Mouse (Mus musculus) adrenal gland, adult (tissue): ENCODE measurements around the gene Zfp865.
A peak's percentile ranks its signal among the peaks of the same experiment; 100 is the strongest.
"Not testable (repeated sequence)": the region's sequence is repeated elsewhere in the genome, so short reads cannot be mapped to it uniquely, and the experiment has no call there.

Source experiments
- DNase-seq, 2 experiments: peaks; one replicate each; pipeline ENCODE4 v3.0.0; 2022 to 2023; ENCODE audit warnings: low spot score in 1 of 2; ENCODE audit not compliant: inconsistent age in 2 of 2

Zfp865 gene

GRCm38 (mm10) chr7:5047313-5047712 lies 27.1 kb downstream of the Zfp865 start:
- peak in 1 of 2 experiments; percentile 81 for DNase-seq

DNA sequence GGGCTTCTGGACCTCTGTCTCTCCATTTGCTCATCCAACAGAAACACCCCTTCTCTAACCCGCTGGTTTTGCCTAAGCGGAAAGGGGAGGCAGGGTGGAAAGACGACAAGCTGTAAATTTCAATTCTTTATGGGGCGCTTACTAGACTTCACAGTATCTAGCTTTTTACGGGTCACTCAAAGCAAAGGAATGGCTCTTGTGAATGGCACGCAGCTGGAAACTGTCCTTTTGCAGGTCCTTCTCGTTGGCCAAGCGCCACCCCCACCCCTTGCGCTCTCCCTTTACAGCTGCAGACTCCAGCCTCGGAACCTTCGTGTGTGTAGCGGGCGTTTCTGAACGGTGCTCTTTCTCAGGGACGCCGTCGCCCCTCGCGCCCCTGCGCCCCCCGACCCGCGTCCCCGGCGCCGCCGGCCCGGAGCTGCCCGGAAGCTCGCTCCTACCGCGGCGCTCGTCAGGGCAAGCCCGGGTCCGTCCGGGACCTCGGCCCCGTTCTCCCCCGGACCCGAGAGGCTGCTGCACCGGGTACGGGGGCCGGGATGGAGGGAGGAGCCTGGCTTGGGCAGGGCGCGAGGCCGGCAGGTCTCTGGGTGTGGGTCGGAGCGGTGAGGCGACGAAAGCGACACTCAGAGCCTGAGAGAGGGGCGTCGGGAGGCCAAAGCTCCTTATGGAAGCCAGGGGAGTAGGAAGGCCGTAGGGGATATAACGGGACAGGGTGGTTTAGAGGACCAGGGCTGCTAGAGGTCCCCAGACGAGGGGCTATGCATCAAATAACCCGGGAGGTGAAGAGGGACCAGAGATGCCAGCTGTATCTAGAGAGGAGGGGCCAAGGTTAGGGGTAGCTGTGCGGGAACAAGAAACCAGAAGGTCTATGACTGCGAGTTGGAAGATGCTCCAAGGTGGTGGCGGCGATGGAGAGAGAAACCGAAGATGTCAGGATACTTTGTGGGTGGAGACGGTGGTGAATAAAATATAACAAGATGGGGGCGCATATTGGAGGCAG lies 31.3 kb downstream of the Zfp865 start, which contains the start of gene Zfp580:
Gene Zfp580, plus strand, starts transcription at position 346 of the 1,000 bp plus-strand sequence.
- peak; percentile 83 to 95 for DNase-seq

DNA sequence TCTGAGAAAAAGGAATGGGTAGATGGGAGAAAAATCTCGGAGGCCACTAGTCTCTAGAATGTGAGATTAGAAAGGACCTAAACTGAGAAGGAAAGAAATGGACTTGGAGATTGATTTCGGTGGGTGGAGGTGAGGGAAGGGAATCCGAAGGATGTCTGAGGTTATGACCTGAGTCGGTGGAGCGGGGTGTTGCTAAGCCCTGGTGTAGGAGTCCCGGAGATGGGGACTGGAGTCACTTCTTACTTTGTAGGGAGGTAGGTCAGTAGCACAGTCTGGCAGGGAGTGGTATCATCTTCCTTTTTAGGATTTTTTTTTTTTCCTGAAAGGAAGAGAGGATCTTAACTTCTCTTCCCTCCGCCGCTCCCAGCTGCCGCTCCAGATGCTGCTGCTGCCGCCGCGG lies 32.3 kb downstream of the Zfp865 start:
- no peak for DNase-seq

DNA sequence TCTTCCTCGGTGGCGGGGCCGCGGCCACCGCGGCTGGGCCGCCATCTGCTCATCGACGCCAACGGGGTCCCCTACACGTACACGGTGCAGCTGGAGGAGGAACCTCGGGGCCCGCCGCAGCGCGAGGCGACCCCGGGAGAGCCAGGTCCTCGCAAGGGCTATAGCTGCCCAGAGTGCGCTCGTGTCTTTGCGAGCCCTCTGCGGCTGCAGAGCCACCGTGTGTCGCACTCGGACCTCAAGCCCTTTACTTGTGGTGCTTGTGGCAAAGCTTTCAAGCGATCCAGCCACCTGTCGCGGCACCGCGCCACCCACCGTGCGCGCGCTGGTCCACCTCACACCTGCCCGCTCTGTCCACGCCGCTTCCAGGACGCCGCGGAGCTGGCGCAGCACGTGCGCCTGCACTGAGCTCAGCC lies 32.8 kb downstream of the Zfp865 start:
- DNase-seq: peak in 1 of 2 experiments; percentile 24

- no peak for DNase-seq
These were observed 33.4 kb downstream of the Zfp865 start for GRCm38 (mm10) chr7:5053456-5054179.

DNA sequence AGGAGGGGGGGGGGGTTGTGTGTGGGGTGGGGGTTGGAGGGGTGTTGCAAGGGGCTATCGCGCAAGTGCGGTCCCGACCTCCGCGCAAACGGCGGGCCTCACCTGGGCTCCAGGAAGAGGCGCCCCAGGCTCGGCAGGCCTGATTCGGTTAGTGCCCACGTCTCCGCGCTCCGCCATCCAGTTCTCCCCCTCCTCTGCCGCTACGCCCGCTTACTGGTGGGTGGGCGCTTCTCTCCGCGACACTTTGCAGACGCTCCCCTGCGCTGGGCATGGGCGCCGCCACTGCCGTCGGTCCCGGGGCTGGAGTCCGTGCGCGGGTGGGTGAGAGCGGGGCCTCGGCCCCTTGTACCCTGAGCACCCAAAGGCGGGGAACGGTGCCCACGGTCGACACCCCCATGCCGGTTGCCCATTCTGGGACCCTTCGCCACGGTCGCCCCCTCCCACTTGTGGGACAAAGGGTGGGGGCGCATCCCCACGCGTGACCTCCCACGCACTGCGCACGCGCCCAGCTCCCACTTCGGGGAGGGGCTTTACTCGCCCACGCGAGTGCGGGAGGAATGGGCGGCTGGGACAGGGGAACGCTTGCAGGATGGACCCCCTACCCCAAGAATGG lies 36.6 kb downstream of the Zfp865 start:
- no peak for DNase-seq

- no peak for DNase-seq
These were observed 37.2 kb downstream of the Zfp865 start for GRCm38 (mm10) chr7:5057381-5057780.

DNA sequence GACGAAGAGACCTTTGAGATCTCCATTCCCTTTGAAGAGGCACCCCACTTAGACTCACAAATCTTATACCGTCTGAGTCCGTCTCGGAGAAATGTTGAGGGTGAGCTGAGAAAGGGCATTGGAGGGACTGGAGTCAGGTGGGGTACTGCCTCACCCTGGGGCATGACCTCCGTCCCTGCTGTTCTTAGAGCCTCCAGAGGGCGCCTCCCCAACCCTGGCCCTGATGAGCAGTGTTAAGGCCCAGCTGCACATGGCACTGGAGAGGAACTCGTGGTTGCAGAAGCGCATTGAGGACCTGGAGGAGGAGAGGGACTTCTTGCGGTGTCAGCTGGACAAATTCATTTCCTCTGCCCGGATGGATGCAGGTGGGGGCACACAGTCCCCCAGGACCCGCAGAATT lies 37.6 kb downstream of the Zfp865 start:
- DNase-seq: no peak

- no peak for DNase-seq
These were observed 38.5 kb downstream of the Zfp865 start for GRCm38 (mm10) chr7:5058631-5059030.

- peak in 1 of 2 experiments; percentile 55 for DNase-seq
These were observed 39.2 kb downstream of the Zfp865 start for GRCm38 (mm10) chr7:5059421-5059820.

DNA sequence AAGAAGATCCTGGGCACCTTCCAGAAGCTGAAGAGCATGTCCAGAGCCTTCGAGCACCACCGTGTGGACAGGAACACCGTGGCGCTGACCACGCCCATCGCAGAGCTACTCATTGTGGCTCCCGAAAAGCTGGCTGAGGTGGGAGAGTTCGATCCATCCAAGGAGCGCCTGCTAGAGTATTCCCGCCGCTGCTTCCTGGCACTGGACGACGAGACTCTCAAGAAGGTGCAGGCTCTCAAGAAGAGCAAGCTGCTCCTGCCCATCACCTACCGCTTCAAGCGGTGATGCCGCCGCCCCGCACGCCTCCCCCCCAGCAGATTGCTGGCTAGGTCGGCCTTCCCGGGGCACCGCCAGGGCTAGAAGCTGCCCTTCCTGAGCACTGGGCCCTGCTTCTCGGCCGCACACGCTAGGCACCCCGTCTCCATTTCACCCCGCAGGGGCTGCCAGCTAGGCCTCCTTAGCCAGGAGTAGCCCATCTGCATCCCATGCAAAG lies 40.1 kb downstream of the Zfp865 start:
- DNase-seq: peak; percentile 88 to 93

DNA sequence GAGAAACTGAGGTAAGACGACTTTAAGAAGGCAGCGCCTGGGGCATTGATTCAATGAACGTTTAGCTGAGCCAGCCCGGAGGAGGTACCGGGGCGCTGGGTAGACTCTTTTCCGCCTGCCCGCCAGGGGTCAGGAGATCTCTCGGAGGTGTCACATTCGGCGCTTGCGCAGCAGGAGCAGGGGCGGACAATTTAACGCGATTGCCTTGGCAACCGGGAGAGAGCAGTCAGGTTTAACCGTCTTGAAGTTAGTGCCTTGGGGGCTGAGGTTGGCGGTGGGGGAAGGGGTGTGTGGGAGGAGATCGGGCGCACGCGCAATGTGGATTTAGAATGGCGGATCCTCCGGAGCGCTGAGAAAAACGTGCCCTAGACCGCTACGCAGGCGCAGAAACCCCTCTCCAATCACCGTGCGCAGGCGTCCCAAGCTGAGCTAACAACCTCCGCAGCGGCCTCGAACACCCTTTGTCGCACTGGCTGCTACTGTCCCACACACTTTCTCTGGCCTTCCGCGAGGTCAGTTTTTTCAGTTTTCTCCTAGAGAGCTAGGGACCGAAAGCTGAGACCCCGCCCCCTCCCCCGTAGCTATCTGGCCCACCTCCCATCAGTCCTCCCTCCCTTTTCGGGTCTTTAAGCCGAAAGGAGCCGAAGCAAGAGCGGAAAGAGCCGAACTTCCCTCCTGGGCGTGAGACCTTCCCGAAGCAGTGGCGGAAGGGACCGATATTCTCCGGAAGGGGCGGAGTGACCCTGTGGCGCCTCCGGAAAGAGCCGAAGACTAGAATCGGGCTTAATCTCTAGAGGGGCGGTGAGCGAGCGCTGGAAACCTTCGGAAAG lies 41.0 kb downstream of the Zfp865 start:
- DNase-seq: peak; percentile 98 to 99

DNA sequence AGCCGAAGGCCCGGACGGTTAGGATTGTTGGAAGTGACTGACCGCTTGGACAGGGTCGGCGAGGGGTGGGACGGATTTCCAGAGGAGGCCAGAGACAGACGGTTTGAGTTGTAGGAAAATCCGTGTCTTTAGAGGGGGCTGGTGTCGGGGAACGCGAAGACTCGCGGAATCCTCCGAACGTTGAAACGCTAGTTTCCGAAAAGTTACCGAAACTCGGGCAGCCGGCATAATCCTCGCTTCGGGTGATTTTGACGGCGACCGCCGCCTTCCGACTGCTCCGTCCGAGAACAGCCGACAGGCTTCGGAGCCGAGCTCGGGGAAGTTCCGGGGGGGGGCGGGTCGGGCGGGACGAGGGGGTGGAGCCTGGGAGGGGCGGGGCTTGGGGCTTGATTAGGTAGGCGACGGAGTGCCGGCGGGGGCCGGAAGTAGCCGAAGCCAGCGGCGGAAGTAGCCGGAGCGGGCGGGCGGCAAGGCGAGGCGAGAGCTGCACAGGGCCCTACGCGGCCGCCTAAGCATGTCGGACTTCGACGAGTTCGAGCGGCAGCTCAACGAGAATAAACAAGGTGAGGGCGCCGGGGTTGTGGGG lies 41.7 kb downstream of the Zfp865 start, which contains the start of gene U2af2:
Gene U2af2, plus strand, starts transcription at position 370 of the 586 bp plus-strand sequence.
- DNase-seq: peak; percentile 95 to 97

DNA sequence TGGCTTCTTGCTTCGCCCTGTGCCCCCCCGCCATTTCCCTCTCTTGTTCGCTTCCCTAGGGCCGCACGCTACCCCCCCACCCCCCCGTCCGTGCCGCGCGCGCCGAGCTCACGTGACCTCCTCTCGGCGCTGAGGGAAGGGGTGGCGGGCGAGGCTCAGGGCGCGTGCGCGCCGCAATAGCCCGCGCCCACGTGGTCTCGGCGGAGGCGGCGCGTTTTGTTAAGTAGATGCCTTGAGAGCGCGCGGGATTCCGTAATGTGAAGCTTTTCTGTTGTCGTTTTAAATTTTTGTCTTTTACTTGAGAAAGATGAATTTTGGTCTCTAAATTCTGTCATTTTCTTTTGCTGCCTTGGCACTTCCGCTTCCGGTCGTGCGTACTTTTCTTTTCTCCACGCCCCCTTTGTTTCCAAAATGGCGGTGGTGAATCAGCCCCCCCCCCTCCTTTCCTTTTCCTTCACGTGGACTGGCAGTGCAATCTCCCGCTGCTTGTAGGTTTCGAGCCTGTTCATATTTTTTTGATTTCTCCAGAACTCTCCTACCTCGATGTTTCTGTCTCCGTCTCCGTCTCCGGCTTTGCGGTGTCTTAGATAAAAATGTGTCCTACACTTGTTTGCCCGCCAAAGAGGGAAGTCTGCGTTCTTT lies 42.3 kb downstream of the Zfp865 start:
- DNase-seq: peak in 1 of 2 experiments; percentile 93

DNA sequence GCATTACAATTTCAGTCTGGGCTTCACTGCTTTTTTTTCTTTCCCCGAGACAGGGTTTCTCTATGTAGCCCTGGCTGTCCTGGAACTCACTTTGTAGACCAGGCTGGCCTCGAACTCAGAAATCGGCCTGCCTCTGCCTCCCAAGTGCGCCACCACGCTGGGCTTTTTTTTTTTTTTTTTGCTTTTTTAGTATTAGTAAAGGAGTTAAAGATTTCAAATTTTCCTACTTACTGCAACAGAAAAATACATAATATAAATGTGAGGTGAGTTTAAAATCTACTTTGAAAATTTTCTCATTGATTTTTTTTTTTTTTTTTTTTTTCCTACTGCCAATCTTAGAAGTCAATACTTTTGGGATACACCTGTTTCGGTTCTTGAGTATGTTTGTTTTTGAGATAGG lies 44.7 kb downstream of the Zfp865 start:
- no peak for DNase-seq

GRCm38 (mm10) chr7:5073586-5073985 lies 53.4 kb downstream of the Zfp865 start:
- no peak for DNase-seq

DNA sequence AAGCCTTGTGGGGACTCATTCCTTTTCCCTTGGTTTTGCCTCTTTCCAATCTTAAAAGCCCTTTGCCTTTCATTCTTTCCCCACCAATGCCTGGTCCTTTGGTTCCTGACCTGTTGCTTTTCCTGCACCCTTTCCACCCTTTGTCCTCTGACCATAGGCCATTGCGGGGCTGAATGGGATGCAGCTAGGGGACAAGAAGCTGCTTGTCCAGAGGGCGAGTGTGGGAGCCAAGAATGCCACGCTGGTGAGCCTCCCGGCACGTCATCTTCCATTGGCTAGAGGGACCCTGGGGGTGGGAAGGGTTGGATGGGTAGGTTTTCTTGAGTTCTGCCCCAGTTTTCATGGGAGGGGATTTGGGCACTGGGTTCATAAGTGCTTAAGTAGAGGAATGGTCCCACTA lies 54.8 kb downstream of the Zfp865 start:
- DNase-seq: no peak

DNA sequence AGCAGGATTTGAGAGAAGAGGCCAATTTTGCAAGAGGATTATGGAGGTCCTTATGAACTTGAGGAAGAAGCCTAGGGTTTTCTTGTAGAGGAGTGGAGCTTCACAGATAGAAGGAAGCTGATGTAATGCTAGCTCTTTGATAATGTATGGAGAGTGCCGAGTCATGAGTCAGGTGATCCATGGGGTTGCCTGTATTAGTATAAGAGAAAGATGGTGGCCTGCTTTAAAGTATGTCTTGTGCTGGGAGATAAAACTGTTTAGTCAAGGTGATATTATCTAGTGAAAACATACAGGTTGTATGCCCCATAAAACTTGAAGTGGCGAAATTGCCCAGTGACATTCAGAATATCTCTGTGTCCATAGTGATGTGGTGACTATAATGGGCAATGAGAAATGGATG lies 56.8 kb downstream of the Zfp865 start:
- no peak for DNase-seq

DNA sequence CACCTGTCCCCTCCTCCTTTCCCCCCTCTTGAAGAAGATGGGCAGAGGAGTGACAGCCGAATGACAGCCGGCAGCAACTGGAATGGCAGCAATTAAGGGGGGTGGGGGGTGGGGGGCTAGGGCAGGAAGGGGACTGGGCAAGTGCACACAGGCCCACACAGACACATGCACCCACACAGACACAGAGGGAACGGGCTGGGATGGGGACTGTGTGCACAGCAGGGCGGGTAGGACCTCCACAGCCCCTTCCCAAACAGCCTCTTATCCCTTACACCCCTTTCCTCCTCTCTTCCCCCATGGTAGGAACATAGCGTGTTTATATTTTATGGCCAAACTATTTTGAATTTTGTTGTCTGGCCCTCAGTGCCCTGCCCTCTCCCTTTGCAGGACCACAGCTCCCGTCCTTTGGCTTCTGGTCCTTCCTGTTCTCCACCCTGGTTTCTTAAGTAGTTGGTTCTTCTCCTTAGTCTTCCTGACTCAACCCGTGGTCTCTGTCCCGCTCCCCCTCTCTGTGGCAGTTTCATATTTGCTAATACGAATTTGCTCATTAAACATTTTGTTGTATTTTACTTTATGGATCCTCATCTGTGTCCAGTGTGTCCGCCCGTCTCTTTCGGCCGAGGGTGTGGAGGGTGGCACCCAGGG lies 59.3 kb downstream of the Zfp865 start:
- not testable (repeated sequence) for DNase-seq
